Mouse (Mus musculus) spleen, adult 2 months (tissue): ENCODE measurements at regions not wholly inside any gene's neighbourhood (a gene's known extent, or its start where the extent isn't known, plus 50 kb on each side); places are given as distances from the start of the nearest gene placed in this dataset.

Experiments used
- CTCF ChIP-seq: fragments of 200-500 bp; IDR thresholded peaks from 2 replicates; pipeline ENCODE4 v1.5.1; 2011; ENCODE audit warnings: mild to moderate bottlenecking, inconsistent platforms; ENCODE audit not compliant: insufficient read depth, insufficient read length, insufficient replicate concordance; ENCODE audit errors: extremely low read depth
- POLR2A ChIP-seq: fragments of 200-500 bp; IDR thresholded peaks from 2 replicates; pipeline ENCODE4 v1.6.1; 2011; ENCODE audit warnings: low read depth, low read length, inconsistent platforms

- TF ChIP-seq CTCF (no peak), POLR2A (no peak)
Measured at GRCm38 (mm10) chrX:12354875-12355274, 194.7 kb upstream of the Bcor start.
